Mouse (Mus musculus): ENCODE data around the gene Glrx2. TPM values are rescaled to one million over a fixed set of nuclear protein-coding genes. Genes with fewer than 3 reads are reported as not detected.

Glrx2 gene
- polyA plus RNA-seq, 2 experiments = 19.9 to 38.0 TPM

DNA sequence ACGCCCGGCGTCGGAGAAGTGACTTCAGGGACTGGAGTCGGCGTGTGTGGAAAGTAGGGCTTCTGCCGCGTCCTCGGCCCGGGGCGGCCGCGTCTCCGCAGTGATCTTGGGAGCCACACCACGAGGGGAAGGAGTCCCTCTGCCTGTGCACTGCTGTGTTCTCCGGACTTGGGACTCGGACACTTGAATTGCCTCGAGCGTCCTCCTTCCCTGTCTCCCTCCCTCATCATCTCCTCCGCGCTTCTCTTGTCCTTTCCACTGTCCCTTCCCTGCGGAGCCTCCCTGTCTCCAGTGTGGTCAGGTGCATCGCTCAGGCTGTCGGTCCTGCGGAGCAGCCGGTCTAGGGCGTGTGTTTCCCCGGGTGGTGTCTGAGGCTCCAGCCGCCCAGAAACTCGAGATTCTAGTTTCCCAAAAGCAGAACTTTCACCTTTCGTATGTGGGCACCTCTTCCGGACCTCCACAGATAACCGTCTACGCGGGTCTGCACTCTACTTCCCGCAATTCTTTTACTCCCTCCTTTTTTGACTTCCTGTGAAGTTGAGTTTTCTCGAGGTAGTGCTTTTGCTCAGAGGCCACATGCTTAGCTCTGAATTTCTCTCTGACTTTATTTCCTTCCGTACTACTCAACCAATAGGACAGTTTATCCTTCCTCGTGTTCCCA, 61.5 kb downstream of the Glrx2 start:
- H3K36me3 ChIP-seq (replicated peaks; ENCODE audit: control insufficient read depth, insufficient read depth, low read depth) = no peaks in the 10 kb centered on the region; the same call in 1 of the 2 replicates
- under 1% methylated on average over 39 of the region's 39 CpGs for WGBS (ENCODE audit: insufficient replicate concordance)
- H3K27ac ChIP-seq = peak overlapping the region; percentile 68
- no peaks in the 10 kb centered on the region for H3K9me3 ChIP-seq (ENCODE audit: control insufficient read depth, low read length)
- ATAC-seq (ENCODE audit: insufficient read depth) (peak; percentile 36), DNase-seq (ENCODE audit: low read depth in 3 of 3, low spot score in 3 of 3) (peak; percentile 14 to 32 (median 24))
- H3K4me3 ChIP-seq (ENCODE audit: insufficient read depth in 1 of 2, low read depth in 2 of 2, low read length in 2 of 2) = peak overlapping the region; percentile 84 to 99
- TF ChIP-seq CTCF (IDR thresholded peaks at IDR 0.05; ENCODE audit: low read depth) = no peak
- no peak for TF ChIP-seq EP300 (IDR thresholded peaks at IDR 0.05; ENCODE audit: low read depth)
- peaks cover 3% of the 10 kb centered on the region for H3K27me3 ChIP-seq (ENCODE audit: control insufficient read depth, insufficient read depth, low read length)
- H3K9ac ChIP-seq (replicated peaks) = peak overlapping the region; percentile 98
- H3K4me2 ChIP-seq (ENCODE audit: low read depth) = peak overlapping the region; percentile 81
- peaks cover 3 to 7% of the 10 kb centered on the region in 2 experiments for H3K4me1 ChIP-seq (replicated peaks; ENCODE audit: control insufficient read depth in 2 of 2, insufficient read depth in 2 of 2, low read length in 1 of 2)

GRCm38 (mm10) chr1:143788584-143789227, 72.6 kb downstream of the Glrx2 start:
- no peak overlapping the region for H3K4me2 ChIP-seq (ENCODE audit: low read depth)
- H3K36me3 ChIP-seq (replicated peaks; ENCODE audit: control insufficient read depth, insufficient read depth, low read depth) = peaks cover 7% of the 10 kb centered on the region; the same call in 1 of the 2 replicates
- no peak overlapping the region for H3K4me3 ChIP-seq (ENCODE audit: insufficient read depth in 1 of 2, low read depth in 2 of 2, low read length in 2 of 2)
- TF ChIP-seq CTCF (IDR thresholded peaks at IDR 0.05; ENCODE audit: low read depth) (peak; percentile 89), EP300 (IDR thresholded peaks at IDR 0.05; ENCODE audit: low read depth) (no peak)
- H3K9ac ChIP-seq (replicated peaks) = no peak overlapping the region
- 67% methylated on average over 2 of the region's 2 CpGs for WGBS (ENCODE audit: insufficient replicate concordance)
- no peak overlapping the region for H3K27ac ChIP-seq
- H3K27me3 ChIP-seq (ENCODE audit: control insufficient read depth, insufficient read depth, low read length) = no peaks in the 10 kb centered on the region
- DNase-seq (ENCODE audit: low read depth in 3 of 3, low spot score in 3 of 3) (peak; percentile 17 to 53 (median 26)), ATAC-seq (ENCODE audit: insufficient read depth) (no peak)
- H3K4me1 ChIP-seq (replicated peaks; ENCODE audit: control insufficient read depth in 2 of 2, insufficient read depth in 2 of 2, low read length in 1 of 2) = no peaks in the 10 kb centered on the region
- no peaks in the 10 kb centered on the region for H3K9me3 ChIP-seq (ENCODE audit: control insufficient read depth, low read length)

Other genes with a start within 250 kb of the Glrx2 start
- not detected in 2 replicates for gene B3galt2, start 75.7 kb upstream of the Glrx2 start, polyA plus RNA-seq (2012; rRNA removed)
- gene B3galt2, start 75.7 kb upstream of the Glrx2 start, polyA plus RNA-seq (2014; fragmentation: Nextera tagmentation; extraction: Ambion mirVana) = 0.03 and 0.08 TPM in 2 replicates
- 4.2 and 10.7 TPM in 2 replicates for gene Cdc73, start 13.4 kb upstream of the Glrx2 start, polyA plus RNA-seq (2012; rRNA removed)
- 9.4 and 9.6 TPM in 2 replicates for gene Cdc73, start 13.4 kb upstream of the Glrx2 start, polyA plus RNA-seq (2014; fragmentation: Nextera tagmentation; extraction: Ambion mirVana)
- 0.45 and 0.71 TPM in 2 replicates for gene Trove2, start 60.7 kb downstream of the Glrx2 start, polyA plus RNA-seq (2012; rRNA removed)
- gene Trove2, start 60.7 kb downstream of the Glrx2 start, polyA plus RNA-seq (2014; fragmentation: Nextera tagmentation; extraction: Ambion mirVana) = 1.3 and 1.6 TPM in 2 replicates
- gene Uchl5, start 60.9 kb downstream of the Glrx2 start, polyA plus RNA-seq (2012; rRNA removed) = 9.5 and 21.4 TPM in 2 replicates
- 67.9 and 70.4 TPM in 2 replicates for gene Uchl5, start 60.9 kb downstream of the Glrx2 start, polyA plus RNA-seq (2014; fragmentation: Nextera tagmentation; extraction: Ambion mirVana)